Mouse (Mus musculus) erythroblast, embryonic 14.5 days (primary cell): Measurements from ENCODE around the gene 1700010I14Rik.

ENCODE experiments used
- GATA1 ChIP-seq: IDR thresholded peaks from 2 replicates; pipeline ENCODE4 v1.6.1; 2012; ENCODE audit warnings: low read length, inconsistent platforms, mixed read lengths
- TAL1 ChIP-seq: IDR thresholded peaks from 3 replicates; pipeline ENCODE4 v1.6.1; 2012; ENCODE audit warnings: low read length, inconsistent platforms, mixed read lengths

DNA sequence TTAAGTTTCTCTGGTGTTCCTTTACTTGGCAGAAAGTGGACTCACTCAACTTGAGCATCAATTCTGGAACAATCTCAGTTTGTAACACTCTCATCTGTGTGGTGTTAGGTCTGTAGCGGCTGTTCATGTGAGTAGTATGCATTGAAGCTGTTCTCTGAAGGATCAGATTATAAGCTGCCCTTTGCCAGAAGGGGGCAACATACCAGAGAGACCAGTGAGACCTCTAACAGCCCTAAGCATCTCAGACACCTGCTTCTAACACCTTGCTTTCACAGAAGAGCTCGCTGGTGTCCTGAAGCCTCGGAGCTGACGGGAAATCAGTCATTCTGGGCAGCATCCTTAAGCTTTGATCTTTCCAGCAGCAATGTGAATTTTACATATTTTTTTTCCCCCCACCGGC lies 42.0 kb downstream of the 1700010I14Rik start:
- no peak for TF ChIP-seq GATA1
- TF ChIP-seq TAL1, result no peak
